Mouse (Mus musculus) CH12.LX (cell line): Measurements from ENCODE around the gene H2-DMa.

ENCODE experiments used
- CHD2 ChIP-seq: IDR thresholded peaks from 2 replicates; pipeline ENCODE4 v1.6.1; 2011; ENCODE audit warnings: low read length, improper control_type of control experiment
- POLR2A ChIP-seq: IDR thresholded peaks from 2 replicates; pipeline ENCODE4 v1.6.1; 2011; ENCODE audit warnings: low read depth, mild to moderate bottlenecking, improper control_type of control experiment, low read length
- RCOR1 ChIP-seq: conservative IDR thresholded peaks from 2 replicates; pipeline ENCODE4 v1.6.1; 2012; ENCODE audit warnings: low read depth, mild to moderate bottlenecking, inconsistent platforms, low read length, improper control_type of control experiment

DNA sequence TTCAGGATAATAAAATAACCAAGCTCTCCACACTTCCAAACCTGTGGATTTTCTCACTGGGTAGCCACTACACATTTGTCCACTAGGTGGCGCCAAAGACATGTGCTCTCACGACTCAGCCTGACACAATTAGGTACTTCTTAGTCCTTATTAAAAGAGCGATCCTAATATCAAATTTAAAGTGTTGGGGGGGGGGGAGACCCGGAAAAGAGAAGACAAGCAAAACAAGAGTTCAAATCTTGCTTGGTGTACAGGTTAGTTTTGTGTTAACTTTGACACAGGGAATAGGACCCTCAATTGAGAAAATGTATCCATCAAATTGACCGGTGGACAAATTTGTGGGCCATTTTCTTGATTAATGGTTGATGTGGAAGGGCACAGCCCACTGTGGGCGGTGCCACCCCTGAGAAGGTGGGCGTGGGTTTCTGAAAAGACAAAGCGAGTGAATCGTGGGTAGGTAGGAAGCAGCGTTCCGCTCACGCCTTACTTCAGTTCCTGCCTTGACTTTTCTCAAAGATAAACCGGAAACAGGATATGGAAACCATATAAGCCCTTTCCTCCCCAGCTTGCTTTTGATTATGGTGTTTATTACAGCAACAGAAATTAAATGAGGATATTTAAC, 51.6 kb downstream of the H2-DMa start:
- TF ChIP-seq CHD2 (no peak), RCOR1 (no peak), POLR2A (peak; percentile 66)
